Mouse (Mus musculus) hindbrain, embryonic 16.5 days (tissue): ENCODE measurements around the gene Gjd3. TPM values are rescaled to one million over a fixed set of nuclear protein-coding genes. Genes with fewer than 3 reads are reported as not detected.
A peak's percentile ranks its signal among the peaks of the same experiment; 100 is the strongest.

Experiments
- ATAC-seq: fragments of 200-750 bp; cut with Nextera tagmentation; 2 replicates; pipeline ENCODE4 v1.8.0; 2017; ENCODE audit warnings: moderate TSS enrichment, moderate library complexity
- H3K27ac ChIP-seq: fragments of 300-500 bp; sonication (generic); 2 replicates; pipeline ENCODE4 v1.5.1; 2014; ENCODE audit warnings: low read depth, mild to moderate bottlenecking, control low read depth, low read length, moderate library complexity
- H3K27me3 ChIP-seq: fragments of 300-500 bp; sonication (generic); replicated peaks from 2 replicates; pipeline ENCODE4 v1.6.1; 2014; ENCODE audit warnings: low read length; ENCODE audit not compliant: control insufficient read depth, insufficient read depth
- H3K36me3 ChIP-seq: fragments of 300-500 bp; sonication (generic); 2 replicates; pipeline ENCODE4 v1.6.1; 2014; ENCODE audit warnings: mild to moderate bottlenecking, low read length, moderate library complexity, mixed read lengths; ENCODE audit not compliant: control insufficient read depth, insufficient read depth
- H3K4me1 ChIP-seq: fragments of 300-500 bp; sonication (generic); 2 replicates; pipeline ENCODE4 v1.6.1; 2014; ENCODE audit warnings: low read depth, low read length; ENCODE audit not compliant: control insufficient read depth, insufficient read depth
- H3K4me2 ChIP-seq: fragments of 300-500 bp; sonication (generic); 2 replicates; pipeline ENCODE4 v1.6.1; 2014; ENCODE audit warnings: mild to moderate bottlenecking, low read length, control low read depth, moderate library complexity
- H3K4me3 ChIP-seq: fragments of 300-500 bp; sonication (generic); 2 replicates; pipeline ENCODE4 v1.5.1; 2014; ENCODE audit warnings: mild to moderate bottlenecking, low read length, control low read depth, moderate library complexity
- H3K9ac ChIP-seq: fragments of 300-500 bp; sonication (generic); 2 replicates; pipeline ENCODE4 v1.6.1; 2014; ENCODE audit warnings: low read depth, mild to moderate bottlenecking, control low read depth, low read length, moderate library complexity
- H3K9me3 ChIP-seq: fragments of 300-500 bp; sonication (generic); 2 replicates; pipeline ENCODE4 v1.6.1; 2014; ENCODE audit warnings: mild to moderate bottlenecking, low read length, moderate library complexity; ENCODE audit not compliant: control insufficient read depth
- WGBS: fragments of 180-500 bp; shearing (Covaris S2); extraction: QIAGEN DNeasy Blood & Tissue Kit; methylation state at CpG from one replicate; pipeline ENCODE4 v1.1.7; 2014; 5-methylcytosine and 5-hydroxymethylcytosine counted together
- polyA plus RNA-seq: library from polyadenylated mRNA; unstranded; fragments of >200 nt; fragmentation: Nextera tagmentation; extraction: Ambion mirVana; gene quantifications from 2 replicates; pipeline ENCODE4 v1.2.1, GENCODE M21; 2015

Gjd3 gene
- polyA plus RNA-seq, 1 experiment from 2014 or later = 2.0 TPM

GRCm38 (mm10) chr11:98960313-98960906 is 22.4 kb downstream of the Gjd3 start:
- peak overlapping the region; percentile 65 for H3K4me3 ChIP-seq
- peaks cover 64% of the 10 kb centered on the region for H3K4me1 ChIP-seq
- H3K9me3 ChIP-seq = no peaks in the 10 kb centered on the region
- no peaks in the 10 kb centered on the region for H3K27me3 ChIP-seq
- peak overlapping the region; percentile 99 for H3K4me2 ChIP-seq
- no peaks in the 10 kb centered on the region for H3K36me3 ChIP-seq
- ATAC-seq = peak; percentile 19
- H3K27ac ChIP-seq = peak overlapping the region; percentile 32
- H3K9ac ChIP-seq = peak overlapping the region; percentile 70
- under 1% methylated on average over 42 of the region's 53 CpGs for WGBS

GRCm38 (mm10) chr11:98959437-98960312 is 23.1 kb downstream of the Gjd3 start:
- peak; percentile 11 for ATAC-seq
- no peaks in the 10 kb centered on the region for H3K9me3 ChIP-seq
- peak overlapping the region; percentile 70 for H3K9ac ChIP-seq
- H3K4me3 ChIP-seq = peak overlapping the region; percentile 65
- H3K27me3 ChIP-seq = no peaks in the 10 kb centered on the region
- WGBS = under 1% methylated on average over 41 of the region's 43 CpGs
- peak overlapping the region; percentile 99 for H3K4me2 ChIP-seq
- H3K27ac ChIP-seq = peak overlapping the region; percentile 64
- H3K36me3 ChIP-seq = no peaks in the 10 kb centered on the region
- H3K4me1 ChIP-seq = peaks cover 64% of the 10 kb centered on the region

DNA sequence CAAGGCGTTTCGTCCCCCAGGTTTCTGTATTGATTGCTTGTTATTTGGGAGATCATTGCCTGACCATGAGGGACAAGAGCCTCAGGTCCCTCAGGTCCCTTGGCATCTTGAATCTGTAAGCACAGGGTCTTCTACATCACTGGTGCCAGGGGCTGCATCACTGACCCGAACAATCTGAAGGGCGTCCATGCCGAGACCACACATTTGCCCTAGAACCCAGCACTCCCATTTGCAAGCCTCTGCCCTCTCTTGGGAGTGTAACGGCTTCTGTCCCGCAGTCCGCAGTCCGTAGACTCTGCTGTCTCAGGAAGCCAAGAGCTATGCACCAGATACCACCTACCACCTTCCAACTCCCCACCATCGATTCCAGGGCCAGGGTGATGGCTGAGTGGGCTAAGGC is 26.5 kb downstream of the Gjd3 start:
- no peaks in the 10 kb centered on the region for H3K9me3 ChIP-seq
- H3K9ac ChIP-seq = no peak overlapping the region
- no peak for ATAC-seq
- H3K27ac ChIP-seq = no peak overlapping the region
- H3K4me3 ChIP-seq = no peak overlapping the region
- WGBS = 80% methylated on average over 10 of the region's 10 CpGs
- H3K27me3 ChIP-seq = no peaks in the 10 kb centered on the region
- no peaks in the 10 kb centered on the region for H3K36me3 ChIP-seq
- H3K4me2 ChIP-seq = no peak overlapping the region
- H3K4me1 ChIP-seq = peaks cover 47% of the 10 kb centered on the region

DNA sequence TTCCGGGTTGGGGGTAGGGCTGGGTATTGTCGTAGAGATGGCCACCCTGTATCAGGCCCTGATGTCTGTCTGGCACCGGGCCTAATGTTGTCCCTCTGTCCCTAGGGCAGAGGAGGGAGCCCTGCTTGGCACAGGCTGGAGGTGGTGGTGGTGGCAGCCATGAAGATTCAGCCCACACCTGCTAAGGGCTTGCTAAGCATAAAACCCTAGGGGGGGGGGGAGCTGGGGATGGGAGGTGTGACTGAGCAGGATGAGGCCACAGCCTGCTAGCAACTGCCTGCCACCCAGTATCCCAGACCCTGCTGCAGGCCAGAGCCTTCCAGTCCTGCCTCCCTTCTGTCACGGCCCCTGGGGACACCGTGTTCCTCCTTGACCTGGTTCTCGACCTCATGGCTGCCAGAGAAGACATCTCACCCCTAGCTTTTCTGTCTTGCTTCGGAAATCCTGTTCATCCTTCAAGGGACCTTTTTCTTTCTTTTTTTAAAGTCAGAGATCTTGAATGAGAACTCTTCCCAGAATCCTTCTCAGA is 27.0 kb downstream of the Gjd3 start:
- Histone ChIP-seq H3K4me2 (no peak overlapping the region), H3K36me3 (no peaks in the 10 kb centered on the region), H3K27me3 (no peaks in the 10 kb centered on the region), H3K4me1 (peaks cover 44% of the 10 kb centered on the region), H3K9me3 (no peaks in the 10 kb centered on the region), H3K4me3 (no peak overlapping the region), H3K27ac (no peak overlapping the region), H3K9ac (no peak overlapping the region)
- ATAC-seq = no peak
- 38% methylated on average over 7 of the region's 7 CpGs for WGBS

GRCm38 (mm10) chr11:98954801-98955706 is 27.8 kb downstream of the Gjd3 start:
- H3K4me3 ChIP-seq = no peak overlapping the region
- no peaks in the 10 kb centered on the region for H3K27me3 ChIP-seq
- H3K9ac ChIP-seq = peak overlapping the region; percentile 27
- peak overlapping the region; percentile 61 for H3K27ac ChIP-seq
- H3K4me2 ChIP-seq = peak overlapping the region; percentile 14; the same call in 1 of the 2 replicates
- H3K36me3 ChIP-seq = no peaks in the 10 kb centered on the region
- H3K9me3 ChIP-seq = no peaks in the 10 kb centered on the region
- whole genome bisulfite sequencing = 13% methylated on average over 15 of the region's 17 CpGs
- ATAC-seq = no peak
- H3K4me1 ChIP-seq = peaks cover 47% of the 10 kb centered on the region

- peaks cover 42% of the 10 kb centered on the region for H3K4me1 ChIP-seq
- no peak for ATAC-seq
- no peaks in the 10 kb centered on the region for H3K9me3 ChIP-seq
- no peaks in the 10 kb centered on the region for H3K36me3 ChIP-seq
- WGBS = 3% methylated on average over 10 of the region's 10 CpGs
- no peak overlapping the region for H3K4me3 ChIP-seq
- peak overlapping the region; percentile 14; the same call in 1 of the 2 replicates for H3K4me2 ChIP-seq
- peak overlapping the region; percentile 61 for H3K27ac ChIP-seq
- no peak overlapping the region; the same call in 1 of the 2 replicates for H3K9ac ChIP-seq
- no peaks in the 10 kb centered on the region for H3K27me3 ChIP-seq
Observed at GRCm38 (mm10) chr11:98954373-98954772, 28.4 kb downstream of the Gjd3 start.

DNA sequence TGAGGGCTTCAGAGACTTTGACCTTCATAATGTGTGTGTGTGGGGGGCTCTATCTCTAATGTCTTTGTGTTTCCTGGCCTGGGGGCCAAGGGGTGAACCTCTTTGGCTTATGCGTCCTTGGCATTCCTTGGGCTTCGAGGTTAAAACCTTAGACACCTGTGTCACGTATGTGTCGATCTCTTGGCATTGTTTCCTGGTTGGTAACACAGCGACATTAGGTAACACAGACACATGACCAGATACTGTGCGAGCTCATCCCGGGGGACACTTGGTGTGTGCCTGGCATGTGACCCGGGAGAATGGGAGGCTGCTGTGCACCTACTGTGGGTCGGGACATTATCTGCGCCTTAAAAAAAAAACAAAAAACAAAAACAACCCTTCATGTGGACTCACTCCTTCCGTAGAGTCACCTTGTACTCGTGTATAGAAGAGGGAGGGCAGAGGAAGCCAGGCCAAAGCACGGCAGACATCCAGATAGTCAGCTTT is 28.9 kb downstream of the Gjd3 start:
- Histone ChIP-seq H3K27ac (0 out of 2 replicates have a peak overlapping the region, but pooled peaks have one; percentile 21), H3K4me1 (peaks cover 38% of the 10 kb centered on the region), H3K4me2 (peak overlapping the region; percentile 14; the same call in 1 of the 2 replicates), H3K27me3 (no peaks in the 10 kb centered on the region), H3K9me3 (no peaks in the 10 kb centered on the region), H3K36me3 (no peaks in the 10 kb centered on the region), H3K4me3 (no peak overlapping the region), H3K9ac (no peak overlapping the region; the same call in 1 of the 2 replicates)
- 29% methylated on average over 13 of the region's 13 CpGs for WGBS
- ATAC-seq = no peak

- Histone ChIP-seq H3K36me3 (no peaks in the 10 kb centered on the region), H3K27me3 (no peaks in the 10 kb centered on the region), H3K4me1 (peaks cover 38% of the 10 kb centered on the region), H3K27ac (no peak overlapping the region), H3K4me3 (no peak overlapping the region), H3K9ac (no peak overlapping the region), H3K4me2 (no peak overlapping the region), H3K9me3 (no peaks in the 10 kb centered on the region)
- WGBS = 31% methylated on average over 2 of the region's 2 CpGs
- no peak for ATAC-seq
Observed at GRCm38 (mm10) chr11:98953361-98953760, 29.5 kb downstream of the Gjd3 start.
